Mouse (Mus musculus) cerebellum, adult 2 months (tissue): ENCODE data around the gene Pitpnm2.

ENCODE experiments used
- CTCF ChIP-seq: fragments of 200-500 bp; IDR thresholded peaks from 2 replicates; pipeline ENCODE4 v1.5.1; 2011; ENCODE audit warnings: low read depth, mild to moderate bottlenecking, control low read depth, low read length, moderate library complexity, borderline replicate concordance; ENCODE audit not compliant: insufficient read depth
- POLR2A ChIP-seq: fragments of 200-500 bp; IDR thresholded peaks from 2 replicates; pipeline ENCODE4 v1.6.1; 2011; ENCODE audit warnings: low read length, control low read depth, borderline replicate concordance; ENCODE audit not compliant: insufficient read depth

- TF ChIP-seq POLR2A (no peak), CTCF (no peak)
Measured at GRCm38 (mm10) chr5:124202071-124202470, 47.5 kb downstream of the Pitpnm2 start.
